Mouse (Mus musculus): Measurements from ENCODE around the gene Phf21b.
A peak's percentile ranks its signal among the peaks of the same experiment; 100 is the strongest.

Gene Phf21b

DNA sequence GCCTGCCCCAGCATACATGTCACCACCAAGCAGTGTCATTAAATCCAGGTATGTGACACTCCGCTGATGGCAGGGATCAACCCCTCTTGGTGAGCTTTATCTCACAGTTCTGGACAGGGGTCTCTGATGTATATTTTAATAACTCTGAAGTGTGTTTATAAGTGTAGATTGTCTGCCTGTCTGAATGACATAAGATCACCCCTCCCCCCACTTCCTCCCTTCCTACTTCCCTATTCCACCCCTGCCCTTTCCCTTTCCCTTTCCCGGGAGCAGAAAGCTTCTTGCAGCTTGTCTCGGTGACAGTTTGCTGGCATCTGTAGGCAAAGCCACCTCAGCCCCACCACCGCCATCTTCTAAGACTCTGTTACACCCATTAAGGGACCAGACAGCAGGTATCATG lies 11.0 kb downstream of the Phf21b start:
- DNase-seq = no peak

DNA sequence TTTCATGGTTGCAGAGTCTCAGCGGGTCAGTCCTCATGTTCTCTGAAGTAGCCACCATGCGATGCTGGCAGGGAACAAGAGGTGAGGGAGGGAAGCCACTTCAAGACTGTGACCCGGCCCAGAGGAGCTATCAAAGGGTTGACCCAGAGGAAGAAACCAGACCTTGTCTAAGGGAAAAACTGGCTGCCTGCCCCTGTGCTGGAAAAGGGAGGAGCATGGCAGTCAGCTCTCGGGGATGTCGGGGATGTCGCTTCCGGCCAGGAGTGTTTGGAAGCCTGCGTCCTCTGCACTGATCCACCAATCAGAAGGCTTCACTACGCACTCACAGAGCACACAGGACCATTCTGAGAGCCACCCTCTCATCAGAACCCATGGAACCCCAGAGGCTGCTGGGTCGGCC lies 12.8 kb downstream of the Phf21b start:
- no peak for DNase-seq

DNA sequence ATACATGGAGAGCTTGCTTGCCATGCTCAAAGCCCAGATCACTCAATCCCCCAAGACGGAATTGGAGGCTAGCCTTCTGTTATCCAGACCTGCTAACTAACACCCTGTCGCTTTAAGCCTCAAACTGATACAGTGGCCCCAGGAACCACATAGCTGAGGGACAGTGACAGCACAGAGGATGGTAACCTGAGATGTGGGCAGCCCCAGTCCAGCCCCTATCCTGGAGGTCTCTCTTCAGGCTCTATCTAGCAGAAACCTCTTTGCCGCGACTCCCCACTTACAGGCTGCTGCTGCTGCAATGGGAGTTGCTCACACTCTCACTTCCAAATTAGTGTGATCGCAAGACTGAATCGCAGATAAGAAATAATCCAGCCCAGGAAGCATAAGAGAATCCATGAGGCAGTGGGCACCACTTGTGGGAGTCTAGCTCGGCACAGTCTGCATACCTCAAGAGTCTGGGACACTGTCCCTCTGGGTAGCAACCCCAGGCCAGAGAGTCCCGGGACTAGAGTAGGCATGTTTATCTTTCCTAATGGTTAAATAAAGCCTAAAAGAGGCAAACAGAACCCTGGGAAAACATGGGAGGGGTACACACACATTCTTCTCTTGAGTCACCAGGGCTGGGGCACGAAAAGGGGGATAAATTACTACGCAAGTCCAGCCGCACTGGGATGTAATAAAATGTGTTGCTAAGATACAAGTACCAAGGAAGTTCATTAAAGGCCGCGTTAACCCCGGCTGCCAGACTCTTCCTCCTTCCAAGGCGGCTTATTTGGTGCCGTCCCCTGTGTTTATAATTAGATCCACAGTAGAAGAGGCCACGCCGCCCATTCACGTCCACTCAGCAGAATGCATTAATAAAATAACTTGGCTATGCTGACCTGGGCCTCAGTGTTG lies 13.7 kb downstream of the Phf21b start:
- DNase-seq = no peak

DNA sequence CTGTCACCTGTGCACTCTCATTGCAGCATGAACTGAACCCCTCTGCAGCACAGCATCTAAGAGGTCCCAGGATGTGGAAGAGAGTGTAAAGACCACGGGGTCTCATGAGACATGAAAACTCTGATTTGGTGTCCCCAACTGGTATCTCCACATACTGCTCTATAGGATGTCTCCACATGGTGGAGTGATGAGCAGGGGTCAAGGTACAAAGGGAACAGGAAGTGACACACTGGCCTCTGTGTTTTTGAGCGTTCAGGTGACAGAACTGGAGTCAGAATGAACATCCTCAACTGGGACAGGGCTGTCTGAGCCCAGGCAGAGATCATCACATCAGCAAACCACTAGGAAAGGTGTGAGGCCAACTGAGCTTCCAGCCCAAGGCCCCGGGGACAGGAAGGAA lies 15.3 kb downstream of the Phf21b start:
- DNase-seq = no peak

DNA sequence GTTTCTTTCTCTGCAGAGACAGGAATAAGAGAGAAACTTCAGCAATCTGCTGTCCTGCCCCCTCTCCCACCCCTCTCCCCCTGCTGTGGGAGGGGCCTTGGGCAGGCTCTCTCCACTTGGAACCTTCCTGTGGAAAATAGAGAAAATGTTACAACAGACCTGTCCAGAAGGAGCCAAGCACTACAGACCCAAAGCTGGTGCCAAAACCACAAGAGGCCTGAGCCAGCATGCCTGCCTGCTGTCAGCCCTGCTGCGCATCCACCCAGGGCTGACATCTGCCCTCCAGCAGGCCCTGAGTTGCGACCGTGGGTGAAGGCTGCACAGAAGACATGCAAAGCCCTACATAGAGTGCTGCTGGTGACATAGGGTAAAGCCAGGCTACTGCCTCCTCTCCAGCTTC lies 16.3 kb downstream of the Phf21b start:
- no peak for DNase-seq

DNA sequence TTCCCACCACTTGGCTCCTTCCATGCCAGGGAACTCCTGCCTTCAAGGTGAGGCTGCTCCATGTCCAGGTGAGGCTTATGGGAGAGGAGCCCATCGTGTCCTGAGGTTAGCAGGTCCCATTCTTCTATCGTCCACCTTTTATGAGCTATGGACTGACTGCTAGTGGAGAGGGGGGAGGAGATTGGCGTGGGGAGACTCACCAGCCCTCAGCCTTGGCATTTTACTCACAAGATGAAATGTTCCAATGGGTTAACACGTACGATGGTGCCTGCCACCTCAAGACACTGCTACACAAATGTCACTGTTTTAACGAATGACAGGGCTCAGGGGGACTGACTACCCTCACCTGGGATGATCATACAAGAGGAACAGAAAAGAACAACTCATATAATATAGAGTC lies 18.0 kb downstream of the Phf21b start:
- DNase-seq = no peak

DNA sequence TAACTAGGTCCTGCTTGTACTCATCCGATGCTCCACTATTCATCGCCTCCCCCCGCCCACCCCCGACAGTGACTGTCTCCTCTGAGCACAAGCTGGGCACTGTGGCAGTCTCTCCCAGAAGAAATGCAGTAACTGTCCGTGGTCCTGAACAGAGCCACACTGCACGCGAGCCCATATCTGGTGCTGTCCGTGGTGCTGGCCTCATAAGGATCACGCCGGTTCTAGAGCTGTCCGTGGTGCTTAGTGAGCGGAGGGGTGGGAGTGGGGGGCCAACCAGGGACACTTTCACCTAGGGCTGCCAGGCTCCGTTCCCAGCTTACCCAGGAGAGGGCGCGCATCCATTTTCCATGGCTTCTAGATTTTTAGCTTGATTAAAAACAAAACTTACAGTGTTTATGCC lies 26.4 kb downstream of the Phf21b start:
- peak; percentile 92 for DNase-seq

DNA sequence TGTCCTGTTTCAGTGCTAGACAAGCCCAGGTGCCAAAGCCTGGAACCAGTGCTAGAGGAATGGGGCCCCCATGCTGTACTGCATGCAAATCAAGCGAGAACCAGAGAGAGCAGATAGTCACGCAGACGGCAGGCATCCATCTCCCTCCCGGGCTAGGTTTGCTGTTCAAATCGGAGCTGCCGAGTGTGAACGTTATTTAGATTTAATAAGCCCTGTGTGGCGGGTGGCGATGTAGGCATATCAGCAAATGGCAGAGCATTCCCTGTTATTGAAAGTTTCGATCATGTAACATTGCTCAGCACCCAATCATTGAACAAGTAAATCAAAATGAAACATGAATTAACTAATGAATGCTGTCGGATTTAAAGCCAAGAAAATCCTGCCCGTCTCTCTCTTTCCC lies 27.2 kb downstream of the Phf21b start:
- DNase-seq = no peak

DNA sequence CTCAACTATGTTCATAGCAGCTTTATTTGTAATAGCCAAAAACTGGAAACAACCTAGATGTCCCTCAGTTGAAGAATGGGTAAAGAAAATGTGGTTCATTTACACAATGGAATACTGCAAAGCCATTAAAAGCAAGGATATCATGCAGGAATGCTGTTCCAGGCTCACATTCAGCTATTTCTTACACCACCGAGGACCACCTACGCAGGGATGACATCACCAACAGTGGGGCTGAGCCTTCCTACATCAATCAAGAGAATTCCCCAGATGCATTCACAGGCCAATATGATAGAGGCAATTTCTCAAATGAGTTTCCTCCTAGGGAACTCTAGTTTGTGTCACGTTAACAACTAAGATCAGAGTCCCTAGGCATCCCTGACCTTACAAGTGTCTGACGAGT lies 32.8 kb downstream of the Phf21b start:
- DNase-seq = no peak

DNA sequence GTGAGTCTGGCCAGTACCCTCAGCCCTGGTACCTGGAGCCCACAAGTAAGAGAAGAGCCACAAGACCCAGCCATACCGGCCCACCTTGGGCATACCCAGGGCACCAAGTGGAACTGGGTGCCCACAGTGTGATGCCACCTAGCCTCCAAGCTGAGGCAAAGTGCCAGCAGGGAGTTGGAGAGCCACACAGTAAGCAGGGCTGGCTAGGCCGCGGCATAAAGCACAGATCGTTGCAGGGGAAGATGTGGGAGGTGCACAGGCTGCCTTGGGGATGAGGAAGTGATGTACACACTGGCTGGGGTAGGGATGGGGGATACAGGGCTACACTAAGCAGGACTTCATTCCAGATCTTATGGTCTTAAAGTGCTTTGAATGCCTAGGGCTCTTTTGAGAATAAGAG lies 35.0 kb downstream of the Phf21b start:
- no peak for DNase-seq

DNA sequence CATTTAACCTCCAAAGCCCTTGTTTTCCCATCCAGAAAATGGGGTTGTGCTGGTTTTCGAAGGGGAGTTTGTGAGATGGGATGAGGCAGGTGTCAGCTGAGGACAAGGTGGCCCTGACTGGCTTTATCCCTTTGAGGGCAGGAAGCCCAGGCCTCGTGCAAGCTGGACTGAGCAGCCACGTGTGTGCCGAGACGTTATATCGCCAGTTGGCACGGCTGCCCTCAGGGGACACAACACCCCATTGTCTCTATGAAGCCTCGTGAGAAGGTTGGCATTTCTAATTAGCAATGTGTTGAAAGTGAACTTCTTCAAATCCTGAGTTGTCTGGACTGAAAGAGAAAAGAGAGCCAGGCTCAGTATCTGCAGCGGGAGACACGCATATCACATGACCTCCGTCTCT lies 37.6 kb downstream of the Phf21b start:
- DNase-seq = no peak

DNA sequence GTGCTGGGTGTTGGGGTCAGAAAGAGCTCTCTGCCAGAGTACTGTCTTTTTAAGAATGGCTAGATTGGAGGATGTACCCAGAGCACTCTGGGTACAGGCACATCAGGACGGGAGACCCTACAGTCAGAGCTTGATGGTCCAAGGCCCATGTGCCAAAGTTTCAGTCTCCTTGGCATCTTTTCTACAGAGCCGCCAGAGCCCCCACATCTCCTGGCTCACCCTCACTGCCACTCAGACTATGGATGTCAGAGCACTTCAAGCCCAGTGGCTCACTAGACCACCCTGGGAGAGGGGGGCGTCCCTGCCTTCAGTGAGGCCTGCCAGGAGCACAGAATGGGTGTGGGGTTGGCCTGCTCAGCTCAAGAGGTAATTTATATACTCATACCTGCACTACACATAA lies 38.3 kb downstream of the Phf21b start:
- no peak for DNase-seq

DNA sequence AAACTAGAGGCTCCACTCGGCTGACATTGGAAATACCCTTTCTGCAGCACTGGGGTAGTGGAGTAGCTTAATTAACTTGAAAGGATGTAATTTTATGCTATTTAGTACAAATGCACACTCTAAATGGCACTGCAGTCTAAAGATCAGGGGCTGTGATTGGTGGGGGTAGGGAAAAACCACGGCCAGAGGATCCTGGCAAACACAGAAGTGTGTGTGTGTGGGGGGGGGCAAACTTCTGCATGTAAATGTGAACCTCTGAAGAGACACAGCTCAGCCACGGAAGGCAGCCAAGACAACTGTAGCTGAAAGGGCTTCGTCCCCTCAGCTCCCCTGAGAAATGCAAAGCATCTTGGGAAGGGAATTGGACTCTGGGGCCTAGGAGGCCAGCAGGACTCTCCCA lies 40.7 kb downstream of the Phf21b start:
- DNase-seq = no peak

DNA sequence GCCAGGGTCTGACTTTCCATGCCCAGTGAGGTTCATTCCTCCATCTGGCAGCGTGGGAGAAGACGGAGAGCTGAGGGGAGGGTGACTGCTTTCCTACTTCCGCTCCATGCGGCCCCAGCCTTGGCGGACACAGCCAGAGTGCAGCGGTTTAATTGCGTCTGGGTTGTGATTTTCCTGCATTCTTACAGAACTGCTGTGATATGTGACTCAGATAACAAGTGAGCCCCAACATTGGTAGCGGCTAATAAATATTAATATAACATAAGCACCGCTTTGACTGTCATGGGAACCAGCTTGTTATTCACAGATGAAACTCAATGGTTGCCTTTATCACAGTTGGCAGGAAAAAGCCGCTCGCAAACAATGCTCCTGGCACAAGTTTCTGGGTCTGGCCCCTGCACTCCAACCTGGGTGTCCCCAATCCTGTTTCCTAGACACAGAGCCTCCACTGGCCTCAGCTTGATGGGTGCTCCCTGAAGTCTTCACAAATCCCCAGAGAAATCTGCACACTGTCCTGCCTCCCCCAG lies 43.0 kb downstream of the Phf21b start:
- no peak for DNase-seq

DNA sequence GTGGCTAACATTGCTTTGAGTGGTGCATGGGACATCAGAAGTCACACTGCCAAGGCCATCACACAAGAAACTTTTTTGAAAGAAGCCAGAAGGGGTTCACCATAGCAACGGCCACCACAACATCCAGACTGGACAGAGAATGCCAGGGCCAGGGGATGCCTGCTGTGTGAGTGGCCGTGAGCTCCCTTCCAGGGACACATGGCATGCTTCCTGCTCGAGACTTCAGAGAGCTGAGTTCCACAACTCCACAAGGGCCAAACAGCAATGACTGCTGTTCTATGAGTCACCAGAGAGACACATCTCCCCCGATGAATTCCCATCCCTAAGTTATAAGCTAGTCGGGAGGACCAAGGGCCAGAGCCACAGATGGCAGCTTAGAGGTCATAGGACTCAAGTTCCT lies 44.7 kb downstream of the Phf21b start:
- DNase-seq = no peak

DNA sequence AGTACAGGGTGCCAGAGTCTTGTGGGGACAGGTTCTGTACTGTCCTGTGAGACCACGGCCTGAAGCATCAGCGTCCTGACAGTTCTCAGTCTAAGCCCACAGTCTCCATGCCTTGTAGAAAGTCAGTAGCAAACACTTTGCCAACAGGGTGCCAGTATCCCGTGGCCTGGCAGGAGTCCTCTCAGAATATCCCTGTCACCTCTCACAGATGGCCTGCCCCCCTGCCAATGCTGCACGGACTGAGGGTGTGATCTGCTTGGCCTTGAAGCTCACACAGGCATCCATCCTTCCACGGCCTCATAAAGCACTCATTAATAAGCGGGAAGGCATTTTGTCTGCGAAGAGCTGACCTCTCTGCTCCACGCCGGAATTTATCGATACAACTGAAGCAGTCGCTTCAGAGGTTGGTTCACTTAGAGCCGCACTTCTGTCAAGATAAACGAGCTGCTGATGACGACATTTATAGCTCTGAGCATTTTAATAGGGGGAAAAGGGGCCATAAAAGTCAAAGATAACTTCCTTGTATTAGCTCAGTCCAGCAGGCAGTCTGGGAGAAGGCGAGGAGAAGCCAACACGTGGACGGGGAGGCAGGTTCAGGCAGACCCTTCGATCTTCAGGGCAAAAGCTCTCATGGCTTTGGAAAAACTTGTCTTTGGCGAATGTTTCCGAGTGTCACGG lies 46.4 kb downstream of the Phf21b start:
- DNase-seq = no peak

DNA sequence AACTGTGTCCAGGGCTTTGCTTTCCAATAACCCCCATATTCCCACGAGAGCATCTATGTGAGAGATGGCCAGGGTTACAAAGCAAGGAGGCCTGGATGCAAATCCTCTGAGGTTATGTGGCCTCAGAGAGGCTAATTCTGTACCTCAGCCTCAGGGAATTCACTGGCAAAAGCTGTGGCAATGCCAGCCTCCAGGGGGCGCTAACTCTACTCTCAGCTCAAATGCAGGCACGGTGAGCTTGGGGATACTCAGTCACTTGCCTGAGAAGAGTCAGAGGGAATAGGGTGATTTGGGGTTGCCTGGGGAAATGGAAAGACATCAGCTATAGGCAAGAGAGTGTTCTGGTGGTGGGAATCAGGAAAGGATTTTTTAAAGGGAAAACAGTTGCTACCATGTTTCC lies 52.2 kb downstream of the Phf21b start:
- peak; percentile 77 for DNase-seq

DNA sequence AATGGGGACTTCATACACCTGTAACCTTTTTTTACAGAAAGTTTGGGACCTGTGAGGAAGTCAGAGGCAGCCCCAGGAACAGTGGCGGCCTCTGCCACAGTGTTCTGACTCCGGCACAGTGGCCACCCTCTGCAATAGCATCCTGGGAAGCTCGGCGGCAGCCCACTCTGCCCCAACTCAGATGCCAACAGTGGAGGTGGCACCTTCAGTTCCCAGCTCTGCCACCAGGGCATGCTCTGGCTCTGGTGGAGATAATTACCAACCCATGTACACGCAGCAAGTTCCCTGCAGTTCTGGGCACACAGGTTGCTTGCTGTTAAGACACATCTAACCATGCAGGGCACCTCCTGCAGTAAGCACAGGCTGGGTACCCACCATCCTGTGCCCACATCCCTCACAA lies 55.7 kb downstream of the Phf21b start:
- no peak for DNase-seq

DNA sequence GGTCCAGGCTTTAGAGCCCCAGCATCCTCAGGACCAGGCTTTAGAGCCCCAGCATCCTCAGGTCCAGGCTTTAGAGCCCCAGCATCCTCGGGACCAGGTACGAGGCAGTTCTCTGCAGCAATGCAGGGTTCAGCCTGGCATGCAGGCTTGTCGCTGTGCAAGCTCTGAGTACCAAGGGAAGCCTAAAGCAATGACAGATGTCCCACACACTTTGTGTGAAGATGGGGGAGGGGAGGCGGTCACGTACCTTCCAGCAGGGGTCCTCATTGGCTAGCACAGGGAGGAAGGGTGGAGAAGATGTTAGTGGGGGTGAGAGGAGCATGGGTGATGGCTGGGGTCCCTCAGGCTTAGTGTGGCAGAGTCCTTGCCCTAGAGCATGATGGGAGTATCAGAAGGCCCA lies 62.2 kb downstream of the Phf21b start:
- DNase-seq = no peak

DNA sequence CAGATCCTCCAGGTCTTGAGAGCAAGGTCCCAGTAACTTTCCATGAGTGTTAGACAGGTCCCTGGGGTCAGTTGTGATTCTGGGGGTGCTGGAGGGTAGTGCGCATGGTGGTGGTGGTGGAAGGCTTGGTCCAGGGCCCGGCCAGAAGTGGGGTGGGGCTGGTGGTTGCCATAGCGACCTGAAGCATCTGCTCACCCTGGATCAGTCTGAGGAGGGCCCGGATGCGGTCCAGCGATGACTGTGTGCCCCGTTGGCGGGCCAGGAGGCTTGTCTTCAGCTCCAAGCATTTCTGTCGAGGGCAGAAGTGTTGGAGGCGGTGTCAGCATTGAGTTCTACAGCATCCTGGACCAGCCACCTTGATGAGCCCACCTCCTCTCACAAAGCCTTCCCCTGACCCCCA lies 68.7 kb downstream of the Phf21b start:
- no peak for DNase-seq

DNA sequence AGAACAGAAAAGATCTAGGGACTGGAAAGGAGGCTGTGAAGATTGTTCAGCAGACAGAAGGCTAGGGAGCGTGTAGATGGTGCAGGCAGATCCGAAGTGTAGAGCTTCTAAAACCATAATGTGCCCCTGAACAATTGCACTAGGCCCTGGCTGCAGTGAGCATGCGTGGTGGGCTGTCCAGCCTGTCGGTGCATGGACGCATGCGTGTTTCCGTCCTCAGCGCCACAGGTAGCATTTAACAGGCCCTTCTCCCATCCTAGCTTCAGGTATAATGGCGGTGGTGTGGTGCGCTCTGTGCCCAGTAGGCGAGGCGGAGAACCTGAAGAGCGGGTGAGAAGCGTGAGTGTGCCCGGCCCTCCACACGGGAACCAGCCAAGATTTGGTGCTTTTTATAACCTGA lies 71.0 kb downstream of the Phf21b start:
- DNase-seq = no peak

DNA sequence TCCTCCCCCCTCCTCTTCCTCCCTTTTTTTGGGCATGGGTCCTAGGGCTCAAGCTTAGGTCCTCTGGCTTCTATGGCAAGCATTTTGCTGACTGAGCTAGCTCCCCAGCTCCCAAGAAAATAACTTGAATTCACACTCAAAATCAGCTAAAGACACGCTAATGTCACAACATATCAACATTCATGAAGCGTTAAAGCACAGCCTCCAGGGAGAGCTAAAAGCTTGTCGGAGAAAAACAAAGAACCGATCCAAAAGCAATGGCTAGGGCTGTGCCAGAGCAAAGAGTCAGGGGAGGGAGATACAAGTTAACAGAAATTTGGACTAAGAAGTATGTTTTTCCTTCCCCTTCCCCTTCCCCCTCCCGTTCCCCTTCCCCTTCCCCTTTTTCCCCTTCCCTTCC lies 77.3 kb downstream of the Phf21b start:
- no peak for DNase-seq

DNA sequence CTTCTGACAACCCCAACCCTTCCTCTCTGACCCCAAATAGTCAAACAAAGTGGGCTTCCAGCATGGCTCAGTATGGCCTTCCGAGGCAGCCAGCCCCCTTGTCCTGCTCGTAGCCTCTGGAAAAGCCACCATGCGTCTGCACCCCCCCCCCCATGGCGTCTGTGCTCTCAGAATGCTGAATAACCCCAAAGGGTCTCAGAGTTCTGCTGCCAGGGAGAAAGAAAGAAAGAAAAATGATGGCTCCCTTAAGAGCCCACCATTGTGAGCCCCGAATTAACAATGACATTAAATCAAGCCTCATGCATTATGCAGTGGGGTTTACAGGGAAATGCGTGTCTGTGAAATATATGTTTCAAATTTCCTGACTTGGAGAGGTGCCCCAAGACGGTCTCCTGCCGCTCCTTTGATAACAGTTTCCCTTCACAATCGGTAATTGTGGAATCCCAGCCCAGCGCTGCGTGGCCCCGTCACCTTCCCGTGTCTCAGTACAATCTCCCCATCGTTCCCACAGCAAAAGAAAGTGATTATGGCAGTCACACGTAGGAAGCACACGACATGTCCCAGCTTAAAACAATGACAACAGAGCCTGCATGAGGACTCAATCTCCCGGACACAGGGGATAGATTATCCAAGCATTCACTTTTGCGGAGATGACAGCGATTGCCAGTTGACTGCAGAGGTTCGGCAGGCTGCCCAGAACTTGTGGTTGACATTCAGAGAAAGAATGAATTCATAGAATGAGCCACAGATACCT lies 80.3 kb downstream of the Phf21b start:
- no peak for DNase-seq
